Mouse (Mus musculus) fibroblast of lung, adult 2 months (primary cell): ENCODE data around the gene Ivd.

Experiments used
- DNase-seq: peaks from one replicate; pipeline ENCODE4 v3.0.0-alpha.2; 2011; ENCODE audit warnings: low read depth

Gene Ivd

GRCm38 (mm10) chr2:118910605-118911278 lies 49.0 kb downstream of the Ivd start:
- no peak for DNase-seq

GRCm38 (mm10) chr2:118912706-118913105 lies 51.0 kb downstream of the Ivd start:
- DNase-seq: no peak

GRCm38 (mm10) chr2:118913551-118914276 lies 52.0 kb downstream of the Ivd start:
- DNase-seq: no peak

- DNase-seq: no peak
Observed at GRCm38 (mm10) chr2:118914685-118915084, 52.9 kb downstream of the Ivd start.

GRCm38 (mm10) chr2:118916436-118916835 lies 54.7 kb downstream of the Ivd start:
- DNase-seq: no peak

- DNase-seq: no peak
Observed at GRCm38 (mm10) chr2:118918543-118918942, 56.8 kb downstream of the Ivd start.

GRCm38 (mm10) chr2:118920428-118920827 lies 58.7 kb downstream of the Ivd start:
- no peak for DNase-seq

- no peak for DNase-seq
Observed at GRCm38 (mm10) chr2:118925952-118926351, 64.2 kb downstream of the Ivd start.

GRCm38 (mm10) chr2:118926361-118926997 lies 64.7 kb downstream of the Ivd start, which contains the start of gene Chst14:
Gene Chst14 (plus strand): TSS chr2:118926496.
- DNase-seq: no peak

GRCm38 (mm10) chr2:118926998-118927739 lies 65.4 kb downstream of the Ivd start:
- no peak for DNase-seq
